Mouse (Mus musculus) thymus, postnatal 14 days (tissue): ENCODE data around the gene Mbtps1.

Experiments
- DNase-seq: peaks from one replicate; pipeline ENCODE4 v3.0.0; 2021

The Mbtps1 gene

DNA sequence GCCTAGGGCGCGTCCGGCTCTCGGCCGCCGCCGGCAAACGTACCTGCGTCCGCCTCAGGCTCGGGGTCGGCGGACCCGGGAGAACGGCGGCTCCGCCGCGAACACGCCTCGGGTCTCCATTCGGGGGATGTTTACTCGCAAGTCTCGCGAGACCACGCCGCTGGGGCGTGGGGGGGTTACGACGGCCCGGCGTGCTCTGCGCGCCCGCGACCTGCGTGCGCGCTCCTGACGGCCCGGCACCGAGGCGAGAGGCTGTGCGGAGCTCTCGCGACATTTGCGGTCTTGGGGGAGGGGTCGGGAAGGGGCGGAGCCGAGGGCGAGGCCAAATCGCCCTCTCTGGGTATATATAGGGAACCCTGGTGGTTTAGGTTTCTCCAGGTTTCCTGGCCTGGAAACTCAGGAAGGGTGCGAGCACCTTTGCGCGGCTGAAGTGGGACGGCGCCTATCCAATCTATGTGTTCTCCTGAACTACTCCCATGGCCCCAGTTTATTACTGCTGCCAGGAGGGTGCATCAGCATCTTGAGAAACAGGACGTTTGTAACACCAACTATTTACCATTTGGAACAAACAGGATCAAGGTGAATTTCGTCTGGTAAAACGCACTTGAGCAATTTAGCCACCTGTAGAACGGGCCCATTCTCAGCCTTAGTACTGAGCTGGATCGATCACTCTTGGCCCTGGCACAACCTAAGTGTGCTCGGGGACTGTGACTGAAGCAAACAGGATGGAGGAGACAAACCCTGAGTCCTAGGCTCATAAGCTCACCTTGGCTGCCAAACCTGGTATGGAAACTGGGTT, at the start of gene Mbtps1:
Gene Mbtps1 (minus strand): TSS at position 133 of the 799 bp plus-strand sequence.
- DNase-seq = peak; percentile 99

DNA sequence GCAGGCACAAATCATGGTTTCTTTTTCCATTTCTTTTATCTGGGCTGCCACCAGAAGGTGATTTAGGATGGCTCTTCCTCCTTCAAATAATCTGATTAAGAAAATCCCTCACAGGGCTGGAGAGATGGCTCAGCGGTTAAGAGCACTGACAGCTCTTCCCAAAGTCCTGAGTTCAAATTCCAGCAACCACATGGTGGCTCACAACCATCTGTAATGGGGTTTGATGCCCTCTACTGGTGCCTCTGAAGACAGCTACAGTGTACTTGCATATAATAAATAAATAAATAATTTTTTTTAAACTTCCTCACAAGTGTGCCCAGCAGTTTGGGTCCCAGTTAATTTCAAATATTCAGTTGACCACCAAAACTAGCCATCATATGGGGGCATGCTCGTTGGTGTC, 47.7 kb upstream of the Mbtps1 start:
- peak; percentile 27 for DNase-seq

DNA sequence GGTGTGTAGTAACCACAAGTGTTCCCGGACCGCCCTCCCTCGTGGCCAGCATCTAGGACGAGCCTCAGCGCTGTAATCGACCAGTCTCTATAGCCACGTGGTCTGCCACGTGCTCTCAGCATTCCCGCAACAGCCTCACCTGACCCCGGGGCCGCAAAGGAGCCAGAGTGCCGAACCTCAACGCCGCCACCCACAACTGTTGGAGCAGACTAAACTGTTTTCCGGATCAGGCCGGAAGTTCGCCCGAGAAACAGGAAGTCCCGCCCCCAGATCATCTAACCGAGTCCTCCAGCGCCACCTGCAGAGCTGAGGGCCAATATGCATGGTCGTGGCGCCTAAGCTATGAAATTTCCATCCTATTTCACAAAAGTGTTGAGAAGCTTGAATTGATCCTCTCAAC, 46.5 kb upstream of the Mbtps1 start, which contains the start of gene Taf1c:
Gene Taf1c (minus strand): TSS at position 227 of the 400 bp plus-strand sequence.
- DNase-seq = peak; percentile 95

DNA sequence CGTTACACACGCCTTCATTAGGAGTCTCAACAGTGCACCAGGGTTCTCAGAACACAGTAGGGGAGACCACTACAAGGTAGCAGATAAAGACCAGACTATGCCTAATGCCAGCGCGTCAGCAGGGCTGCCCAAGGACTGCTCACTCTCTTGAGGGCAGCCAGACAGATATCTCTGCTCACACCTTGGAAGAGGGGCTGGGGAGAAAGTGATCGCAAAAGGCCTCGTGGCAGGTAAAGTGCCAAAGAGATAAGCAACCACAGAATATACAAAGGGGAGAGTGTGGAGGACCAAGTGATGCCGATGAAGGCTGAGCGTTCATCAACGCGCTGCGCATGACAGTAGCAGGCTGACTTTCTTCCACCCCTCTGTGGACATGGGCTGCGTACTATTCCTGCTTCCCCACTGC, 45.9 kb upstream of the Mbtps1 start:
- no peak for DNase-seq

DNA sequence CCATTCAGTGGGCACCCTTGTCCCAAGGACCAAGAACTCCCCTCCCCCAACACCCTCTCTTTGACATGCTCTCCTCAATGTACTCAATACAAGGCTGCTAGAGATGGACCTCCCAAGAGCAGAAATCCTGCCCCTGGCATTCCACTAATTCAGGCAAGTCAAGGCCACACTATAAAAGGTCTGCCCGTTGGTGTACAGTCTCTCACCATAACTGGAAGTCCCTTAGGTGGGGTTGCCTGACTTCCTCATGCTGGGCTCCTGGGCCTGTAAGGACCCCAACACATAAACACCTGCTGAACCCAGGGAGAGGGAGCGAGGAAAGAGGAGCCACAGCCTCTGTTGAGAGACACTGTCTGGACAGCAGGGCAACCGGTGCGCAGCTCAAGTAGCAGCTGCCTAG, 45.2 kb upstream of the Mbtps1 start:
- no peak for DNase-seq

DNA sequence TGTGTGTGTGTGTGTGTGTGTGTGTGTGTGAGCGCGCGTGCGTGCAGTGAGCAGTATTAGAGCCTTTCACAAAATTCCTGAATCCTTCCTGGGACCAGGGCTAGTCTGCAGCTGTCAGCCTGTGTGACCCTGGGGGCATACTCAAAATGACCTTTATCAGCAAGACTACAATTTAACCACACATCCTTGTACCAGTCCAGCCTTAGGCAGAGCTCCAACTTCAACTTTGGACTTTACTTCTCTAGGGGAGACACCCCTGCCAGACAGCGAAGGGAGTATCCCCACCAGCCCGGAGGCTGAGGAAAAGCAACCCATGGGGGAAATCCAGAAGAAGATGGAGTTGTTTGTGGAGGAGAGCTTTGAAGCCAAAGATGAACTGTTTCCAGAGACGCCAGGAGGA, 32.9 kb upstream of the Mbtps1 start:
- no peak for DNase-seq

DNA sequence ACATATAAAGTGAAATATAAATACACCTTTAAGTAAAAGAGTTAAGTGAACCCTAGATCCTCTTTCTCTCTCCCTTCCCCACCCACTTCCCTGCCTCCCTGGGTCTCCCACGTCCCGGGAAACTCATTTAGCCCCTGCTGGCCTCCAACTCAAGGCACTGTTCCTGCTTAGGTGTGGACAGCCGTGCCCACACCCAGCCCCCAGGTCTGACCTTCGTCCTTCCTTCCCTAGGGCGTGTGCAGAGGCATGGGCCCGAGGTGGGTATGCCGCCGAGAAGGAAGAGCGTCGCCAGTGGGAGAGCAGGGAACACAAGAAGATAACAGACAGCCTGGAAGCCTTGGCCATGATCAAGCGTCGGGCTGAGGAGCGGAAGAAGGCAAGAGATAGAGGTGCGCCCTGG, 31.8 kb upstream of the Mbtps1 start:
- no peak for DNase-seq

DNA sequence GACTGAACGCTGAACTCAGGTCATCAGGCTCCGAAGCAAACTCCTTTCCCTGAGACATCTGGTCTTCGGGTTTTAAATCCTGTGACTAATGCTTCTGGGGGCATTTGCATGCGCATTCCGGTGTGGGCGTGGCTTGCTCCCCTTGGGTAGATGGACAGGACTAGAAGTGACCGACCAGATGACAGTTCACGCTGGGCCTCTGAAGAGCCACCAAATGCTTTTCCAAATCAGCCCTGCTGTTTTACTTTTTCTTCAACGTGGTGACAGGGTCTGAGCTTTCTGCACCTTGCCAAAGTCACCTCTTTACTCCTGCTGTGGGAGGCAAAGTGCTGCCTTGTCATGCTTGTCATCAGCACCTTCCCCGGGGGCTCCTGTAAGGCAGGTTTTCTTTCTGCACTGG, 30.3 kb upstream of the Mbtps1 start:
- no peak for DNase-seq

DNA sequence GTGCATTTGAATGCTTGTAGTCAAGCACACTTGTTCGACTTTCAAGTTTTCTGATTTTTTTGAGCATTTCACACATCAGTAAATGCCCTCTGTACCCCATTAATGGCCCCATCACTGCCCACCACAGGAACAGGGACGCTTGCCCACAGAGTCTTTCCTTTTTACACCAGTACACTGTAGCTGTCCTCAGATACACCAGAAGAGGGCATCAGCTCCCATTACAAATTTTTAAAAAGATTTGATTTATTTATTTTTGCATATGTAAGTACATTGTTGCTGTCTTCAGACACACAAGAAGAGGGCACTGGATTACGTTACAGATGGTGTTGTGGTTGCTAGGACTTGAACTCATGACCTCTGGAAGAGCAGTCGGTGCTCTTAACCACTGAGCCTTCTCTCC, 29.8 kb upstream of the Mbtps1 start:
- DNase-seq = no peak

DNA sequence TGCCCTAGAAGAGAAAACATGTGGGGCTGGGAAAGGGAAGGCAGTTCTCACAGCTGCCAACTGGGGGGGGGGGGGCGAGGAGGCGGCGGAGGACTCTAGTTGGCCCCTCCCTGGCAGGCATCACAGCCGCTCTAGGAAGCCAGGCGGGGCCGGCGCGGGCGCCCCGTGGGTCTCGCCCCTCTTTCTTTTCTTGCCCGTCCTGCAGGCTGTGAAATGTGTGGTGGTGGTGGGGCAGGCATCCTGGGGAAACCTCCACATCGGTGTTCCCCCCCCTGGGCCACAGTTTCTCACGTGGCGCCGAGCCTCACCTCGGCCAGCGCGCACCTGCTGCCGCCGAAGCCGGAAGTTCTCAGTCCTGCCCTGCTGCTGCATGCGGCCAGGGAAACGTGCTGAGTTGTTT, 27.4 kb upstream of the Mbtps1 start:
- DNase-seq = peak; percentile 35

DNA sequence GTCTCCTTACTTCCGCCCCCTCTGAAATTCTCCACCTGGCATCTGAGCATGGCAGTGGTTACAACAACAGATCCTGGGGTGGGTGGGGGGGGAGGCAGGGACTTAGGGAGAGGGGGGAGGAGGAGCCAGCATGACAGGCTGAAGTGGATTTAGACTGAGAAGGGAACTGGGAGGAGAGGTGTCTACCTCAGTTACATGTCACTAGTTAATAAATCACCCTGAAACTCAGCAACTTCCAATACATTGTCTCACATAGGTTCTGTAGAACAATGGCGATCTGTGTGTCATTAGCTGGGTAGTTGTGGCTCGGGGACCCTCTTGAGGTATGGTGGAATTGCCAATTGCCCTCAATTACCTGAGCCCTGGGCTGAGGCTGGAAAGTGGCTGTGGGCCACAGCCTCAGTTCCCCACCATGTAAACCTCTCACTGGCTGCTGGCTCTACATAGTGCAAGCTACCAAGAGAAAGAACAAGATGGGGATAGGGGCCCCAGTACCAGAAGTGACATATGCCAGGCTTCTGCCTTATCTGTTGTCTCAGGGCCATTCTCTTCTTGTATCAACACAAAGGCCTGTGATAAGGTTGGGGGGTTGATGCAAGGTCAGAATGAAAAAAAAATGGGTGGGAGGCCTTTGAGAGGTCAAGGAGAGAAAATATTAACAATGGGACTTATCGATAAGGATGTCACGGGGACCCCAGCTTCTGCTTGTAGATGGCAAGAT, 22.1 kb upstream of the Mbtps1 start:
- no peak for DNase-seq

DNA sequence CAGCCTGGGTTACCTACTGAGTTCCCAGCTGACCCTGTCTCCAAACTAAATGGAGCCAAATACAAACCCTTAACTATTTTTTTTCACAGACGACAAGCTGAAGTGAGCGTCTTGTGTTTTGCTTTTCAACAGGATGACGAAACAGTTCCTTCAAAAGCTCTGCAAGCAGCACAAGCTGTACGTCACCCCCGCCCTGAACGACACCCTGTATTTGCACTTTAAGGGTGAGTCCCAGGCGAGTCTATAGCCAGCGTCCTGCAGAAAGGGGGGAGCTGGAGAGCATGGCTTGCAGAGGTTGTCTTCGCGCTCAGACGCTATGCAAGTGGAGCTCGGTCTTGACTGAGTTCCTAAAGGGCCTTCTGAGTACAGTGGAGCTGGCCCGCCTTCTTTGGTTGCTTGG, 20.6 kb upstream of the Mbtps1 start:
- DNase-seq = no peak

DNA sequence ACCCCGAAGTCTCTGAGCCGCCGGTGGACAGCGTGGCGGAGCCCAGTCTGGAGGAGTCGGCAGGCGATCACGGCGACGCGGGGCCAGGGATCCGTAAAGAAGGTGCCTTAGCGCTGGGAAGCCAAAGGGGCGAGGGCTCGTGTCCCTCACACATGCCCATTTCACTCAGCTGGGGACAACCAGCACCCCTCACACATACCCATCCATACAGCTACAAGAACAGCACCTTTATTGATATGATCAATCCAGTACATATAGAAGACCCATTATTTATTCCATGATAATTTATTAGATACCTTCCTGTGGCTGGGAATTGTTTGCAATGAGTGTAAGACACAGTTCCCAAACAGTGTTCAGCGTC, 16.8 kb upstream of the Mbtps1 start:
- DNase-seq = no peak

DNA sequence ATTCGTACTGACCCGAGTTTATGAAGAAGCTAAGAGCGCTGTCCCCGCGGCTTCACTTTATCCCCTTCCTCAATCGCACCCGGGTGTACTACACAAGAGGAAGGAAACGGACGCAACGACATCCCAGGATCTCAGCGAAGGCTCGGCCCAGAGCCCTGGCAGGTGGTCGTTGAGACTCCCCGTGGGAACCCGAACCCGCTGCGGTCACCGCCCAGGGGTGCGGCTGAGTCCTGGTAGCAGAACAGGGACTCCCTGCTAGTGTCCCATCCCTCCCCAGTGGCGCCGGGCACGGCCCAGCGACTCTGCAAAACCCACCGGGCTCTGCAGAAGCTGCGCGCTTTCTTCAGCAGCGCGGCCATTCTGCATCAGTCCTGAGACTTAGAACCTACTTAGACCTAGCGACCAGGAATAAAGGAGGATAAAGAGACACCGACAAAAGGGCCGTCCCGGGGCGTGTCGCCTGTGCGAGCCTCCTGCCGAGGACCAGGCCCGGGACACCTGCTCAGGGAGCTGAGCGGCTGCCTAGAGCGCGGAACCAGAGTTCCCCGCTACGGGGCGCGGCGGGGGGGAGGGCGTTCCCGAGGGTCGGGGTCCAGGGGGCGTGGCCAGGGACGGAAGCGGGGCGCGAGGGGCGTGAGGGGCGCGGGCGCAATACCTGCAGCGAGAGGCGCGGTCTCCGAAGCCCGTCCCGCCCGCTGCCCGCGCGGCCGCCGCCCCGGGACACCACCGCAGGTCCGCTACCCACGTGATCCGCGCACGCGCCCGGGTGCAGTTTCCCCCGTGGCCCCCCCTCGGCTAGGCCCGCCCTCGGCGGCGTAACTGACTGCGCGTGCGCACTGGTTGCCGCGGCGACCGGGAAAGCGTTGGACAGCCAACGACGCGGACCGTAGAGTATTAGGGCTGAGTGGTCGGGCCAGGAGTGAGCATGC, 16.2 kb upstream of the Mbtps1 start, which contains the start of the genes Hsdl1 and Dnaaf1:
Gene Hsdl1 (minus strand): TSS at position 747 of the 929 bp plus-strand sequence.
Gene Dnaaf1 (plus strand): TSS at position 799 of the 929 bp plus-strand sequence.
- peak; percentile 97 for DNase-seq

DNA sequence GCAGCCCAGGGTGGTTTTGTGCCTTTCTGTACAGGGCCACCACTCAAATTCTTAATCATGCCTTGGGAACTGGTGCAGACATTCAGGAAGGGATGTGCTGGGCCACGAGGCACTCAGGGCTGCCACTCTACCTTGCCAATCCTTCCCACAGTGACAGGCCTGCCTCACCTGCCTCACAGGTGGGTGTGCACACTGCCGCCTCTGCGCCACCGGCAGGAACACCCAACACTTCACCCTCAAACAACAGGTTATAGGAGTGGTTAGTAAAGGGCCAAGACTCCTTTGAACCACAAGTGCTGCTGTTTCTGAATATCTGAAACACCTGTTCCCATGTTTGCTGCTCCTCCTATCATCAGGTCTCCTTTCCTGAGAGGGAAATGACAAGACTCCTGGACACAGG, 13.9 kb upstream of the Mbtps1 start:
- DNase-seq = peak; percentile 48

DNA sequence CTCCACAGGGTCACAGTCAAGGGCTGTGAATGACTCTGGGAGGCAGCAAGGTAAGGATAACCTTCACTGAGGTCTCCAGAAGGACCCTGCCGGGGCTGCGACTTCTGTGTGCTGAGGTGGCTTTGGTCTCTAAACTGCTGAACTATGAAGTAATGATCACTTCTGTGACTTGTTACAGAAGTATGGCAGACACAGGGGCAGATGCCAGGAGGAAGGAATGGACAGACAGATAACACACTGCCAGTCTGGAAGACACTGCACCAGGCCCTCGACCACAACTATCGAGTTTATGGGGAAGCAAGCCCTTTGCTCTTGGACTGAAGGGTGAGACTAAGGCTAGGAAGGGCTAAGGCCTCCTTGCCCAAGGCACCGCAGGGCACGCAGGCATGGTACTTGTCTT, 12.6 kb upstream of the Mbtps1 start:
- no peak for DNase-seq

DNA sequence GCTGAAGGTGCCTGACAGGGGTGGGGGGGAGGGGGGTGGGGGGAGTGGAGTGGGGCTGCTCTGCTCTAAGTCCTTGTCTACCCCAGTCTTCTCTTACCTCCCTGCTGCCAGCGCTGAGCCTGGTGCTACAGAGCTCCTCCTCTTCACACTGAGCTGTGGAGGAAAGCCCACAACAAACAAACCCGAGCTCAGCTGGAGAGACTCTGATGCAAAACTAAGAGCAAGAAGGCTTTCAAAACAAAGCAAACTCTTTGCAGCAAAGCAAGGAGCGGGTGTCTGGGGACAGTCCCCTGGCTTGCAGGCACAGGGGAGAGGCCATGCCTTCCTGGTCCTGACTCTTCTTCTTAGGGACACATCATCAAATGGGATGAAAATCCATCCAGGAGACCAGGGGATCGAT, 11.3 kb upstream of the Mbtps1 start:
- peak; percentile 88 for DNase-seq

DNA sequence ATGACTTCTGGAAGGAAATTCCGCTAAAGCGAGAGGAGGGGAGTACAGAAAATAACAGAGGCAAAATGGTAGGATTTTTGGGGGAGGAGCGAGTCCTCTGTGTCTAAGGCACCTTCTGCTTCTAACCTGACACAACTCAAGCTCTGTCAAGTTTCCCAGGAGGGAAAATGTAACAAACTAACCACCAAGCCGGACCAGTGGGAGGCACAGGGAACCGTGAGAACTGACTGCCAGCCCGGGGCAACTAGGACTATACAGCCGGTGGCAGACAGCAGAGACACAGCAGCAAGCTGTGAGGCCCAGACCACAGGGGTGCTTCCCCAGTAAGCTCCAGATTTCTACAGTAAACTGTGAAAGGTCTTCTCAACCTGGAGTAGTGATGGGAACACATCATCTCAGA, 10.4 kb upstream of the Mbtps1 start:
- peak; percentile 48 for DNase-seq

DNA sequence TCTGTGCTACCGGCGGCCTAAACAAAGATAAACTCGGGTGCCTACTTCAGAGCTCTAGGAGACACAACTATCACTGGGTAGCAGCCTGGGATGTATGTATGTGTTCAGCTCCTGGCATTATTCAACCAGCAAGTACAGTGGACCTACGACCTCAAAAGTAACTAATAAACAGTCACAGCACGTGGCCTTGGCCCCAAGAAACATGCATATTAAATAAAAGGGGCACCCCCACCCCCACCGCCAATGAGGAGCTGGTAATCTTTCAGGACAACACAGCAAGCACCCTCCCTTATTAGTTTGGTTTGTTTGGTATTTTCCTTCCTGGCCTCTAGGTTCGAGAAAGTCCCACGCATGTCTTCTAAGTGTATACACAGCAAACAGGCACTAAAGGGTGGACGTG, 9.7 kb upstream of the Mbtps1 start:
- DNase-seq = no peak

DNA sequence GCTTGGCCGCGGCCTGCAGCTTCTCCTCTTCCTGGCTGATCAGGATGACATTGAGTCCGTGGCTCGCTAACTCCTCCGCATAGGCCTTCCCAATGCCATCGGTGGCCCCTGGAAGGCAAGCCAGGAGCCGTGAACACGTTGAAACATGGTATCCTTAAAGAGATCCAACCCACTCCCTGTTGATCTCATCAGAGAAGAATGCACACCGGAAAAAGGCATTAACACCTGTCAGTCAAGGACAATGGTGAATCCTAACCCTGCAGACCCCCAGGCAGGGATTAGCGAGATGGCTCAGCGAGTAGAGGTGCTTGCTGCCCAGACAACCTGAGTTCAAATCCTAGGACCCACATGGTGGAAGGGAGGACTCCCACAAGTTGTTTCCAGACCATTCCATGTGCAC, 7.8 kb upstream of the Mbtps1 start:
- DNase-seq = no peak

DNA sequence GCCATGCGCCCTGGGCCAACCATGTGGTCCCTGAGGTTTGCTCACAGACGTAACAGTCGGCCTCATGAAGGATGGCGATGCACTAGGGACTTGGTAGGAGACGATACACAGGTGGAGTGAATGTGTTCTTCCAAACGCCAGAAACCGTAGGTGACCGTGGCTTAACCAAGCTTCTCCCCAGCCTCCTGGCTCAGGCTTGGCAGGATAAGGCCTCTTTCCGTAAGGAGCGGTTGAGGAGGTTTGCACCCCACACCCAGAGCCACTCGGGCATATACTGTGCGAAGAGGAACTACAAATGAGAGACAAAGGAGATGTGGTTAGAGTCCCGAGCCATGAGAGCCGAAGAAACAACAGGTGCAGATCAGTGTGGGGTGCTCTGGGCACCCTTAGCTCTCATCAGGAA, 5.3 kb upstream of the Mbtps1 start:
- peak; percentile 66 for DNase-seq

DNA sequence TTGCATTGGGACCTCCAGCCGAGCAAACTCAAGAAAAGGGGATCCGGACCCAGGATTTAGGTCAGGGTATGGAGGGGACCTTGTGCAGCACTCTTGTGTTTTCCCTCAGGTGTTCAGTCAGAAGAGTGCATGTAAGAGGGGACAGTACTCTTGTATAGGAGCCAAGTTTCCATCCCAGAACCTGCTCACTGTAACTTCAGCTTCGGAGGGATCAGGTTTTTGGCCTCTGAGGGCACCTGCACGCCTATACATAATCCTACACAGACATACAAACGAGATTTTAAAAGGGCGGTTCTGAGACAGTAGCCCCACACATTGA, 826 bp upstream of the Mbtps1 start:
- no peak for DNase-seq
